Mouse (Mus musculus): ENCODE data around the gene Snrpa1. TPM values are rescaled to one million over a fixed set of nuclear protein-coding genes. Genes with fewer than 3 reads are reported as not detected.

Snrpa1 gene
- polyA plus RNA-seq, 1 experiment from 2014 or later, result 252 TPM

DNA sequence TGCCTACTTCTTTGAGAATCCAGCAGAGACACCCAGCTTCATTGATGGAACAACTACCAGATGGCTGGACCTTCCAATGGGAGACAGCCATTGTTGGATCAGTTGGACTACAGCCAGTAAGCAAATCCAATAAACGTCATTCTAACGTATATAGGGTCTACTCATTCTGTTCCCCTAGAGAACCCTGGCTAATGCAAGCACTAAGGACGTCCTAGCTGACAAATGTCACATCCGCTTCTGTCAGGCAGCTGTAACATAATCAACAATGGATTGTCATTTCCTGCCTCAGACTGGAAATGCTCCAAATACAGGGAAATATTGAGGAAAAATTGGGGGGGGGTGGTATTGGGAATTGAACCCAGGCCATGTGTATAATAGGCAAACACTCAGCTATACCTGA, 47.0 kb downstream of the Snrpa1 start:
- 72% methylated on average over 4 of the region's 4 CpGs for WGBS
- no peaks in the 10 kb centered on the region; the same call in 1 of the 2 replicates for H3K27me3 ChIP-seq

DNA sequence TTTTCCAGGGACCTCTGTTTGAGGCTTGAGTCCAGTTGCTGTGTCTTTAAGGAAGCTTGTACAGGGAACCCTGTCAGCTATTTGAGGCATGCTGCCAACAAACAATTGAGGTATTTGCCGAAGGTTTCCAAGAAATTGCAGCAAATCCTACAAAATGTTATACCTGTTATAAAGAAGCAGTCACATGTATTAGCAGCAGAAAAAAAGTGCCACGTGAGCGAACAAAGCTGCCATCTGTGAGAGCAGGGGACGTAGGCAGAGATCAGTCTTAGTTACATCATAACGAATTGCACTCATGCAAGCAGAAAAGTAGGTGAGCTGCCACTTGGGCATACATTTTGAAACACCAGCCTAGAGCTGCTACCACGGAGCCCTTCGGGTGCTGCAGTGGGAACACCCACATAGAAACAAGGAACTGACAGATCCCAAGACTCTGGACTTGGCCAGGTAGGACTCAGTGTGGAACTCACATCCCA, 47.8 kb downstream of the Snrpa1 start:
- H3K9me3 ChIP-seq, result no peaks in the 10 kb centered on the region
- H3K27ac ChIP-seq, result no peak overlapping the region
- no peak overlapping the region for H3K9ac ChIP-seq (replicated peaks)
- no peak overlapping the region for H3K4me2 ChIP-seq
- H3K27me3 ChIP-seq, result no peaks in the 10 kb centered on the region
- H3K4me1 ChIP-seq (replicated peaks), result peaks cover 16% of the 10 kb centered on the region
- ATAC-seq (ENCODE audit: insufficient number of reproducible peaks, insufficient read depth, low FRiP score, low TSS enrichment, low read depth), result no peak
- WGBS, result 63% methylated on average over 7 of the region's 7 CpGs
- H3K4me3 ChIP-seq (replicated peaks), result no peak overlapping the region
- no peaks in the 10 kb centered on the region for H3K36me3 ChIP-seq

More for the DNA sequence above, 47.0 kb downstream of the Snrpa1 start:
- ATAC-seq (ENCODE audit: insufficient number of reproducible peaks, insufficient read depth, low FRiP score, low TSS enrichment, low read depth), result no peak
- Histone ChIP-seq H3K27ac (no peak overlapping the region), H3K4me2 (no peak overlapping the region), H3K9ac (replicated peaks) (no peak overlapping the region), H3K36me3 (no peaks in the 10 kb centered on the region), H3K4me3 (replicated peaks) (no peak overlapping the region), H3K9me3 (no peaks in the 10 kb centered on the region), H3K4me1 (replicated peaks) (peaks cover 9% of the 10 kb centered on the region)

DNA sequence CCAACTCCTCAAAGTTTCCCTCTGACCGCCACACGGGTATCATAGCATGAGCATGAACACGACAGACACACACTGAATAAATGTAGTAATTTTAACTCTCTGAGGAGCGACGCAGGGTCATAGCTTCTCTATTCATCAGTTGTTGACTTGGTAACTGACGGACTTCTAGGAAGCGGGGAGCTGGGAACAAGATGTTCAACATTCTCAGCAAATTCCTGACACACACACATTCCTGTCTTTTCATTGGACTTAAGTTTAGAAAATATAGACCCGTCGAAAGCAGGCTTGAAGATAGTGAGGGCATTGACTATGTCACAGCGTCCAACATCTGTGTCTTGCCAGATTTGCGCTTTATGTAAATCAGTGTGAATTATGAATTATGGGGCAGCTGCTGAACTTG, 48.4 kb downstream of the Snrpa1 start:
- Histone ChIP-seq H3K9me3 (no peaks in the 10 kb centered on the region), H3K27ac (no peak overlapping the region), H3K4me1 (replicated peaks) (peaks cover 21% of the 10 kb centered on the region), H3K9ac (replicated peaks) (no peak overlapping the region), H3K36me3 (0 out of 2 replicates have a peak, but pooled peaks cover under 1% of the 10 kb centered on the region), H3K4me2 (no peak overlapping the region), H3K4me3 (replicated peaks) (no peak overlapping the region), H3K27me3 (no peaks in the 10 kb centered on the region)
- ATAC-seq (ENCODE audit: insufficient number of reproducible peaks, insufficient read depth, low FRiP score, low TSS enrichment, low read depth), result no peak
- WGBS, result 80% methylated on average over 11 of the region's 11 CpGs

DNA sequence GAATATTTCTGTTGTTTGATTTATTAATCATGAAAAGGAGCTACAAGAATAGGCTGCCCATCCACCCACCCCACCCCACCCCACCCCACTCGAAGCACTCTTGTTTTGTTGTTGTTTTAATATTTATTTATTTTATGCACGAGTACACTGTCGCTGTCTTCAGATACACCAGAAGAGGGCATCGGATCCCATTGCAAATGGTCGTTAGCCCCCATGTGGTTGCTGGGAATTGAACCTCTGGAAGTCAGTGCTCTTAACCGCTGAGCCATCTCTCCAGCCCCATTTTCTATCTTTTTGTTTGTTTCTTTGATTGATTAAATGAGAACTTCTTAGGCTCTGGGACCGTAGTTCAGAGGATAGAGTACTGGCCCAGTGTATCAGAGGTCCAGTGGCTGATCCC, 49.1 kb downstream of the Snrpa1 start:
- peaks cover 26% of the 10 kb centered on the region for H3K4me1 ChIP-seq (replicated peaks)
- no peak for ATAC-seq (ENCODE audit: insufficient number of reproducible peaks, insufficient read depth, low FRiP score, low TSS enrichment, low read depth)
- H3K27ac ChIP-seq, result no peak overlapping the region
- H3K4me3 ChIP-seq (replicated peaks), result no peak overlapping the region
- WGBS, result 20% methylated on average over 7 of the region's 7 CpGs
- no peak overlapping the region for H3K9ac ChIP-seq (replicated peaks)
- H3K4me2 ChIP-seq, result no peak overlapping the region
- peaks cover 5% of the 10 kb centered on the region; the same call in 1 of the 2 replicates for H3K36me3 ChIP-seq
- no peaks in the 10 kb centered on the region for H3K27me3 ChIP-seq
- no peaks in the 10 kb centered on the region for H3K9me3 ChIP-seq

DNA sequence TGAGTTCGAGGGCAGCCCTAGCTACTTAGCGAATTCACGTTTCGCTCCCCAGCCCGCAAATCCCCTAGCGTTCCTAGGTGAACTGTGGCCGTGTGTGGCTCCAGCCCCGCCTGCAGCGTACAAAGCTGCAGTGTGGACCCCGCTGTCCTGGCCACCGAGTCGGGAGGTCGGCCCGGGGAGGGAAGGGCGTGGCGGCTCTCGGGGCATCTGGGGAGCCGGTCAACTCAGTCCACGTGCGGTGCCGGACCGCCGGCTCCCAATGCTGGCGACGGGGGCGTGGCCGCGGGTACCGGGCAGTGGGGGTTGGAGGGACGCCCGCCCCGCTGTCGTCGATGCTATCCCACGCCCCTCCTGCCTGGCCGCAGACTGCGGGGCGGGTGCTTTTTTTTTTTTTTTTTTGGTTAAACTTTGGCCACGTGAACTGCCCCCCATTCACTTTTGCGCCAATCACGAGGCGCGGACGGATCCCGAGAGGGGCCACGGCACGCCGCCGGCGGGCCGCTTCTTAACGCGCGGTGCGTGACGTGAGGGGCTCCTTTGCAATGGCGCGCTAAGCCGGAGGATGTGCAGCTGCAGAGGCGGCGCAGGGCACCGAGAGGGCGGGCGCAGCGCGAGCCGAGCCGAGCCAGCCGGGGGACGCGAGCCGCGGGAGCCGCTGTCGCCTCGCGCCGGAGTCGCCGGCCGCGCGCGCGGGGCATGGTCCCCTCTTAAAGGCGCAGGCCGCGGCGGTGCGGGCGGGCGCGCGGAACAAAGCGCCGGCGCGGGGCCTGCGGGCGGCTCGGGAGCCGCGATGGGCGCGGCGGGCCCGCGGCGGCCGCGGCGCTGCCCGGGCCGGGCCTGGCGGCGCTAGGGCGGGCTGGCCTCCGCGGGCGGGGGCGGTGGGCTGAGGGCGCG, 50.4 kb downstream of the Snrpa1 start, which contains the start of gene Chsy1:
Chsy1 (plus strand) TSS at position 555 of the 894 bp plus-strand sequence.
- no peaks in the 10 kb centered on the region for H3K9me3 ChIP-seq
- H3K4me3 ChIP-seq (replicated peaks), result peak within 1 kb of the TSS; percentile 96
- H3K9ac ChIP-seq (replicated peaks), result peak within 1 kb of the TSS; percentile 98
- under 1% methylated on average over 107 of the region's 123 CpGs for WGBS
- H3K36me3 ChIP-seq, result peaks cover 5% of the 10 kb centered on the region; the same call in 1 of the 2 replicates
- no peaks in the 10 kb centered on the region for H3K27me3 ChIP-seq
- H3K4me2 ChIP-seq, result peak within 1 kb of the TSS; percentile 82
- peak within 1 kb of the TSS; percentile 95 for H3K27ac ChIP-seq
- ATAC-seq (ENCODE audit: insufficient number of reproducible peaks, insufficient read depth, low FRiP score, low TSS enrichment, low read depth), result peak; percentile 86
- H3K4me1 ChIP-seq (replicated peaks), result peaks cover 34% of the 10 kb centered on the region

DNA sequence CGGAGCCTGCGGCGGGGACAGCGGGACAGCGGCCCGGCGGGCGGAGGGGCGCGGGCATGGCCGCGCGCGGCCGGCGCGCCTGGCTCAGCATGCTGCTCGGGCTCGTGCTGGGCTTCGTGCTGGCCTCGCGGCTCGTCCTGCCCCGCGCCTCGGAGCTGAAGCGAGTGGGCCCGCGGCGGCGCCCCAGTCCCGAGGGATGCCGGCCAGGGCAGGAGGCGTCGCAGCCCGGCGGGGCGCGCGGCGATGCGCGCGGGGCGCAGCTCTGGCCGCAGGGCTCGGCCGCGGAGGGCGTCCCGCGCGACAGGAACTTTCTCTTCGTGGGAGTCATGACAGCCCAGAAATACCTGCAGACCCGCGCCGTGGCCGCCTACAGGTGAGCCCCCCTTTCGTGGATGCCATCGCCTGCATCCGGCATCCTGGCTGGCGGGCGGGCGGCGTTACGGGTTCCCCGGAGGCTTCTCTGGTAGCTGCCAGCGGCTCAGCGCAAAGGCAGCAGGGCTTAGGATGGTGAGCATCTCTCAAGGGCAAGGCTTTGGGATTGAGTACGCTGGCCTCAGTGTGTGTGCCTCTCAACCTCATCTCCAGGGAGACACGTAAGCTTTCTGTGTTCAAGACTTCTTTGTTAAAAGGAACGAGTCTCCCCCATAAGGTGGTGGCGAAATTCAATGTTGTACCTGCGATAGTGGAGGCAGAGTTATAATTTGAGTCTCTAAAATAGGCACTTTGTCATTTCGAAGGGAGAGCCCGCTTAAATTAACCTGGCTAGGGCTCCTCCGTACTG, 51.2 kb downstream of the Snrpa1 start:
- under 1% methylated on average over 52 of the region's 77 CpGs for WGBS
- H3K9me3 ChIP-seq, result no peaks in the 10 kb centered on the region
- no peaks in the 10 kb centered on the region for H3K27me3 ChIP-seq
- peak overlapping the region; percentile 75 for H3K4me2 ChIP-seq
- H3K4me3 ChIP-seq (replicated peaks), result peak overlapping the region; percentile 96
- H3K27ac ChIP-seq, result peak overlapping the region; percentile 92
- peaks cover 36% of the 10 kb centered on the region for H3K4me1 ChIP-seq (replicated peaks)
- peak; percentile 32 for ATAC-seq (ENCODE audit: insufficient number of reproducible peaks, insufficient read depth, low FRiP score, low TSS enrichment, low read depth)
- H3K36me3 ChIP-seq, result peaks cover 11% of the 10 kb centered on the region; the same call in 1 of the 2 replicates
- peak overlapping the region; percentile 98 for H3K9ac ChIP-seq (replicated peaks)

DNA sequence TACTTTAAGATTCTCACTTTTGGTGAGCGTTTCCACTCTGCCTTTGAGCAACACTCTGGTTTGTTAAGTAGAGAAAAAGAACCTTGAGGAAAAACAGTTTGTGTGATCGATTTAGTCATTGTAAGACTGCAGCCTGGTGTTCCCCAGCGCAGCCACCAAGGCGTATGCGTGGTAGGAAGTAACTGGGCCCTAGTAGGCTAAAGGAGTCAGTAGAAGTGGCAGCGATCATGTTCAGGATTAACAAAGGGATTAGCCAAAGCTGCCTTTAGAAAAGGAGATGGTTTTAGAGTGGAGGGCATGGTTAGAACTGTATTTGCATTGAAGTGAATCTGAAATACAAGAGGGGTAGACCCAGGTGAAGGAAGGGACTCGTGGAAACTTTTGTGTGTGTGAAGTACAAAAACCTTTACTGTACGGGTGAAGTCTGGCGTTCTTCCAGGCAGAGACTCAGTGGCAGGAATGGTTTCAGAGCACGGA, 51.9 kb downstream of the Snrpa1 start:
- peaks cover 34% of the 10 kb centered on the region for H3K4me1 ChIP-seq (replicated peaks)

DNA sequence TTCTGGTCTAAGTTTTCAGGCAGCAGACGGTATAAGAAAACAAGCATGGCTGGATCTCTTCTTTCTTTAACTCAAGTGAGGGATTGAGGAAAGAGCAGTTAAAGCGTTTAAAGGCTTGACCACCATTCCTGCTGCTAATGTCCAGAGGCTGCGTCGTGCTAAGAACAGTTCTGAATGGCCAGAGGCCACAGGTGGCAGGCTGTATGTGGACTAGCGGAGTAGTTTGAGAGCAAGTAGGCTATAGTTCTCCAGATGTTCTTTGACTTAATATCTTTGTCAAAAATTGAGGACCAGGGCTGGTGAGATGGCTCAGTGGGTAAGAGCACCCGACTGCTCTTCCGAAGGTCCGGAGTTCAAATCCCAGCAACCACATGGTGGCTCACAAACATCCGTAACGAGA, 52.4 kb downstream of the Snrpa1 start:
- 55% methylated on average over 10 of the region's 10 CpGs for WGBS
- Histone ChIP-seq H3K27me3 (no peaks in the 10 kb centered on the region), H3K4me1 (replicated peaks) (peaks cover 35% of the 10 kb centered on the region), H3K36me3 (peaks cover 11% of the 10 kb centered on the region; the same call in 1 of the 2 replicates), H3K4me3 (replicated peaks) (peak overlapping the region; percentile 96), H3K9me3 (no peaks in the 10 kb centered on the region), H3K27ac (peak overlapping the region; percentile 92; the same call in 1 of the 2 replicates), H3K9ac (replicated peaks) (peak overlapping the region; percentile 98), H3K4me2 (peak overlapping the region; percentile 75)
- no peak for ATAC-seq (ENCODE audit: insufficient number of reproducible peaks, insufficient read depth, low FRiP score, low TSS enrichment, low read depth)

More for the DNA sequence above, 51.9 kb downstream of the Snrpa1 start:
- no peaks in the 10 kb centered on the region for H3K9me3 ChIP-seq
- H3K27me3 ChIP-seq, result no peaks in the 10 kb centered on the region
- H3K4me3 ChIP-seq (replicated peaks), result peak overlapping the region; percentile 96
- peak overlapping the region; percentile 75 for H3K4me2 ChIP-seq
- peaks cover 11% of the 10 kb centered on the region; the same call in 1 of the 2 replicates for H3K36me3 ChIP-seq
- H3K27ac ChIP-seq, result peak overlapping the region; percentile 92
- 4% methylated on average over 10 of the region's 10 CpGs for WGBS
- ATAC-seq (ENCODE audit: insufficient number of reproducible peaks, insufficient read depth, low FRiP score, low TSS enrichment, low read depth), result no peak
- peak overlapping the region; percentile 98 for H3K9ac ChIP-seq (replicated peaks)

DNA sequence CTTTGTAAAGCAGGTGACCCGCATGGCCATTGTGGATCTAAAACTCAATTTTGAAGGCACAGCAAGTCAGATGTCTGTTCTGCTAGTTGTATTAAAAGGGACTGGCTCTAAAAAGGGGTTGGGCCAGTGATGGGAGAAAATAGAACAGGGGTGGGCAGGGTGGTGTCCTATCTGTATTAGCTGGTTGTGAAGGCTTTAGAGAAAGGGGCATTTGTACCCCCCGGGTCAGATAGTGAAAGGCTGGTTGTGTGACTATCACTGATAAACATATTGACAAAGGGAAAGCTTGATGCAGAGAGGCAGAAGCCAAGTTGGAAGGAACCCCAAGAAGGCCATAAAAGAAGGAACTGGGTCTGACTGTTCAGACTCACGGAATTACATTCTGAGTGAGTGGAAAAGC, 54.8 kb downstream of the Snrpa1 start:
- Histone ChIP-seq H3K4me3 (replicated peaks) (no peak overlapping the region), H3K27me3 (no peaks in the 10 kb centered on the region), H3K4me1 (replicated peaks) (peaks cover 40% of the 10 kb centered on the region), H3K9ac (replicated peaks) (no peak overlapping the region), H3K27ac (no peak overlapping the region), H3K4me2 (no peak overlapping the region), H3K36me3 (peaks cover 16% of the 10 kb centered on the region; the same call in 1 of the 2 replicates), H3K9me3 (no peaks in the 10 kb centered on the region)
- ATAC-seq (ENCODE audit: insufficient number of reproducible peaks, insufficient read depth, low FRiP score, low TSS enrichment, low read depth), result no peak
- WGBS, result 97% methylated on average over 3 of the region's 3 CpGs

DNA sequence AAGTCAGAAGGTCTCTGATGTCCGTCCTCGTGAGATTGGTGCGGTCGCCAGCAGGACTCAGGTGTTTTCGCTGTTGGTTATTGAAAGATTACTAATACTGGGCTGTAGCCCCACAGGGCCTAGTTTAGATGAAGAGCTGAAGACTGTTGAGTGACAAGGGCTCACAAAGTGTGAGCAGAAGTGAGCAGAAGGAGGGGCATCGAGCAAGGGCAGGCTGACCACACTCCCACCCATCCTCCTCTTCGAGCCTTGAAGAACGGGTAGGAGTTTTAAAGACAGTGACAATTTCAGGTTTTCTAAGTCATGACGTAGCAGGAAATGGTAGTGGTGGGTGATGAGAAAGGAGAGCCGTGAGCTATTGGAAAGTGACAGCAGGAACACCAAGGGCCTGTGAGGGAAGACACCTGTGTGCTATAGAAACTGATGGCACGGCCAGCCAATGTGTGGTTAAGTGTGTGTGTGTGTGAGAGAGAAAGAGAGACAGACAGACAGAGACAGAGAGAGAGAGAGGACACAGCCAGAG, 57.1 kb downstream of the Snrpa1 start:
- no peak overlapping the region for H3K4me3 ChIP-seq (replicated peaks)
- H3K4me1 ChIP-seq (replicated peaks), result peaks cover 50% of the 10 kb centered on the region
- ATAC-seq (ENCODE audit: insufficient number of reproducible peaks, insufficient read depth, low FRiP score, low TSS enrichment, low read depth), result no peak
- peaks cover 16% of the 10 kb centered on the region; the same call in 1 of the 2 replicates for H3K36me3 ChIP-seq
- no peaks in the 10 kb centered on the region for H3K9me3 ChIP-seq
- H3K4me2 ChIP-seq, result no peak overlapping the region
- H3K27me3 ChIP-seq, result no peaks in the 10 kb centered on the region
- no peak overlapping the region for H3K9ac ChIP-seq (replicated peaks)
- 85% methylated on average over 11 of the region's 11 CpGs for WGBS
- no peak overlapping the region for H3K27ac ChIP-seq
